Mouse (Mus musculus) ES-E14 (cell line): ENCODE results near the gene Anapc4.

Source experiments
- CHD2 ChIP-seq: IDR thresholded peaks from 2 replicates; pipeline ENCODE4 v1.6.1; 2014; ENCODE audit warnings: mild to moderate bottlenecking, low read depth, low read length, inconsistent platforms
- MAFK ChIP-seq: IDR thresholded peaks from 2 replicates; pipeline ENCODE4 v1.6.1; 2014; ENCODE audit warnings: mild to moderate bottlenecking, low read depth, low read length, inconsistent platforms; ENCODE audit not compliant: insufficient read depth
- ZC3H11A ChIP-seq: IDR thresholded peaks from 2 replicates; pipeline ENCODE4 v1.6.1; 2012; ENCODE audit warnings: low read depth, mild to moderate bottlenecking, inconsistent platforms, low read length, borderline replicate concordance
- ZNF384 ChIP-seq: IDR thresholded peaks from 2 replicates; pipeline ENCODE4 v1.6.1; 2012; ENCODE audit warnings: low read depth, low read length, inconsistent platforms

- no peak for TF ChIP-seq MAFK
- no peak for TF ChIP-seq ZC3H11A
- TF ChIP-seq ZNF384 = no peak
- TF ChIP-seq CHD2 = no peak
These were observed 15.1 kb upstream of the Anapc4 start for GRCm38 (mm10) chr5:52818676-52819075.
